Mouse (Mus musculus) testis, adult 2 months (tissue): Measurements from ENCODE around the gene Ciz1. TPM values are rescaled to one million over a fixed set of nuclear protein-coding genes. Genes with fewer than 3 reads are reported as not detected.

ENCODE experiments used
- H3K27ac ChIP-seq: fragments of 200-500 bp; 2 replicates; pipeline ENCODE4 v1.5.1; 2012; ENCODE audit warnings: low read depth, low read length; ENCODE audit not compliant: control insufficient read depth, insufficient read depth
- H3K27me3 ChIP-seq: fragments of 200-500 bp; 2 replicates; pipeline ENCODE4 v1.6.1; 2012; ENCODE audit warnings: mild to moderate bottlenecking, low read length, moderate library complexity; ENCODE audit not compliant: control insufficient read depth, insufficient read depth
- H3K36me3 ChIP-seq: fragments of 200-500 bp; 2 replicates; pipeline ENCODE4 v1.6.1; 2012; ENCODE audit warnings: mild to moderate bottlenecking, low read length; ENCODE audit not compliant: control insufficient read depth, insufficient read depth
- H3K4me1 ChIP-seq: fragments of 200-500 bp; 2 replicates; pipeline ENCODE4 v1.6.1; 2012; ENCODE audit warnings: low read length; ENCODE audit not compliant: control insufficient read depth, insufficient read depth
- H3K4me3 ChIP-seq: fragments of 200-500 bp; 2 replicates; pipeline ENCODE4 v1.5.1; 2012; ENCODE audit warnings: low read depth, mild to moderate bottlenecking, low read length, moderate library complexity, mixed read lengths; ENCODE audit not compliant: control insufficient read depth
- CTCF ChIP-seq: fragments of 200-500 bp; IDR thresholded peaks from 2 replicates; pipeline ENCODE4 v1.5.1; 2012; ENCODE audit warnings: low read depth, mild to moderate bottlenecking, inconsistent platforms, low read length, moderate library complexity; ENCODE audit not compliant: control insufficient read depth, insufficient read depth, insufficient replicate concordance
- POLR2A ChIP-seq: fragments of 200-500 bp; IDR thresholded peaks from 2 replicates; pipeline ENCODE4 v1.6.1; 2012; ENCODE audit warnings: low read depth, mild to moderate bottlenecking, inconsistent platforms, low read length, moderate library complexity; ENCODE audit not compliant: control insufficient read depth
- polyA plus RNA-seq: library from polyadenylated mRNA; depleted of rRNA; stranded (reverse); fragments of >200 nt; gene quantifications from 2 replicates; pipeline ENCODE4 v1.2.3, GENCODE M21; 2012

Gene Ciz1
- polyA plus RNA-seq, 1 experiment: 255 TPM

DNA sequence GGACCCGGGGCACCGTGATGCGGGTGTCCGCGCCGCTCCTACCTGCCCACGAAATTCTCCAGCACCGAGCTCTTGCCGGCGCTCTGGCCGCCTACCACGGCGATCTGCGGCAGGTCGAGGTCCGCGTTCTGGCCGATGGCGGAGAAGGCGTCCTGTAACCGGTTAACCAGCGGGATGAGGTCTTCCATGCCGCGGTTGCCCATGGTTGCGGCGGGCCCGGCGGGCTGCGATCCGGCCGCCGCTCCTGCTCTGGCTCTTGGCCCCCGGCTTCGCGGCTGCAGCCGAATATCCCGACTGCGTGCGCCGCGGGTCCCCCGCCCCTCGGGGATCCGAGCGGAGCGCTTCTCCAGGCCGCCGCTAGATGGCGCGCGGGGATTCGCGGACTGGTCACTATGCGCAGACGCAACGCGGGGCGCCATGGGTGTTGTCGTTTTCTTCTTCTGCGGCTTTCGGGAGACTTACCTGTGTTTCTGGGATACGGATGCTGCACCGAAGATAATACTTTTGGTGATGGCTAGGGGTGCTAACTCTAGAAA is 948 bp downstream of the Ciz1 start, which contains the start of gene Dnm1:
Gene Dnm1 (minus strand): TSS at position 332 of the 536 bp plus-strand sequence.
- Histone ChIP-seq H3K27me3 (no peaks in the 10 kb centered on the region), H3K4me3 (peak within 1 kb of the TSS; percentile 93), H3K4me1 (peaks cover 9% of the 10 kb centered on the region), H3K27ac (peak within 1 kb of the TSS; percentile 51), H3K36me3 (no peaks in the 10 kb centered on the region)
- TF ChIP-seq CTCF (peak; percentile 91), POLR2A (peak; percentile 63)

DNA sequence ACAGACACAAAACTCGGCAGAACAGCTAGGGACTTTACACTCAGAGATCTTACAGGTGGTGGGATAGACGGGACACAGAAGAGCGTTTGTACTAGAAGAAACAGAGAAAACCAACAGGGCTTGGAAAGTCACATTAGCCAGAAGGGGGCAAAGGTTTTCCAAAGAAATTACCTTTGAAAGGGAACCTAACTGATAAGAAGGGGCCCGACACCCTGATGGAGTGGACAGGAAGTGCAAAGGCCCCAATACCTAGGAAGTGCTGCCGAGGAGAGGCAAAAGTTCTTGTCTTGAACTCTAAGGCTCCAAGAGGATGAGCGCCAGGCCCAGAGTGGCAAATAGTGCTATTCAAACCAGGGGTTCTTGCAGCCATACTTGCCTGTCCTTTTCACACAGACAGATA is 1.7 kb downstream of the Ciz1 start:
- Histone ChIP-seq H3K4me1 (peaks cover 9% of the 10 kb centered on the region), H3K4me3 (peak overlapping the region; percentile 93; the same call in 1 of the 2 replicates), H3K27me3 (no peaks in the 10 kb centered on the region), H3K27ac (no peak overlapping the region), H3K36me3 (no peaks in the 10 kb centered on the region)
- TF ChIP-seq POLR2A (no peak), CTCF (no peak)

DNA sequence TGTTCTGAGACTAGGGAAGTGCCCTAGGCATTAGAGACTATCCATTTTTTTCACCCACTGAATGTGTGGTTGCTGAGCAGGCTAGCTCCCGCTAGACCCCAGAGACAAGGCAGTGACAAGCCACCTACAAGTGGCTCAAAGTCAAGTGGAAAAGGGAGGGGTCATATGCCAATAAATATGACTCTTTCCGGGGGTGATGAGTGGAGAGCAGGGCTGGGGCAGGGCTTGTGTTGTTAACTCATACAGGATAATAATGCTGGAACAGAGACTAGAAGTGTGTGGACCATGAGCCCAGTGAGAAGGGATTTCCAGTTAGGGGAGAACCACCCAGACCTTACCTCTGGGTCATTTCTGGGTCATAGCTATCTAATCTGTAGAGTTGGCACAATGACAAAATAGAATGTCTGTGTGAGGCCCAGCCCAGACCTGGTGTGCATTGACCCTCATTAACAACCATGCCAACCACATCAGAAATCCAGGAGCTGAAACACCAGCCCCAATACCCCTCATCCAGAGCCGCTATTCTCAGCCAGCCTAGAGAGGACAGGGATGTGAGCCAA is 2.3 kb downstream of the Ciz1 start:
- no peak overlapping the region for H3K27ac ChIP-seq
- H3K36me3 ChIP-seq: no peaks in the 10 kb centered on the region
- H3K4me1 ChIP-seq: peaks cover 9% of the 10 kb centered on the region
- TF ChIP-seq CTCF (no peak), POLR2A (no peak)
- no peaks in the 10 kb centered on the region for H3K27me3 ChIP-seq
- H3K4me3 ChIP-seq: no peak overlapping the region; the same call in 1 of the 2 replicates

DNA sequence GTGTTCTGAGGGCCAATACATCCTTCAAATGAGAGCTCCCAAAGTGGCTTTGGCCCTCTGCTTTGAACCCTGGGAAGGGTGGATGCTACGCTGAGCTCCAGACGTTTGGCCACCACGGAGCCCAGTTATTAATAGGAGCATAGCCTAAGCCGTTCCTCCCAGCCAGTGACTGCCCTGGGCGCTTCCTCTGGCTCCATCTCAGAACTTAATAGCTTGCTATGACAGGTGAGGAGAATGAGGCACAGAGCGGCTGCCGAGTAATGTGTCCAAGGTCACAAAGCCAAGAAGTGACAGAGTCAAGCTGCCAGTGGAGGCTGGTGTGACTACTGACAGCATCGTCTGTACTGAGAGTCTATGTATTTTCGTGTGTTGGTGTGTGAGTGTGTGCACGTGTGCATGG is 4.1 kb downstream of the Ciz1 start:
- Histone ChIP-seq H3K4me3 (no peak overlapping the region), H3K27ac (no peak overlapping the region), H3K4me1 (peaks cover 13% of the 10 kb centered on the region), H3K36me3 (no peaks in the 10 kb centered on the region), H3K27me3 (no peaks in the 10 kb centered on the region)
- TF ChIP-seq CTCF: no peak
- no peak for TF ChIP-seq POLR2A

DNA sequence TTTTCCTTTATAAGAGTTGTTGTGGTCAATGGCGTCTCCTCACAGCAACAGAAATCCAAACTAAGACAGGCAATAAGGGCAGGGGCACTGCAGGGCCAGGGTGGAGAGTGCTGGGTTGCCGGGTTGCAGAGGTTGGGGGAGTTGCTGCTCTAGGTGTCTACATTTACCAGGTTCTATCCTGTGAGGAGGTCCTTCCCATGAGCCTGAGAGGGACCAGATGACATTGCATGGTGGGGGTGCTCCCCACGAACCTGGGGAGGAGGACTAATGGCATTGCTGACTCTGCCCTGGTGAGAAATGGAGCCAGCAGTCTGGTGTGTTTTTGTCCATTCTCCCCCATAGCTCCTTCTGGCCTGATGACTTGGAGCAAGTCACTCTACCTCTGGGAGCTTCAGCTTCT is 5.6 kb downstream of the Ciz1 start:
- Histone ChIP-seq H3K36me3 (no peaks in the 10 kb centered on the region), H3K27ac (no peak overlapping the region), H3K27me3 (no peaks in the 10 kb centered on the region), H3K4me3 (no peak overlapping the region), H3K4me1 (peaks cover 15% of the 10 kb centered on the region)
- TF ChIP-seq CTCF: no peak
- no peak for TF ChIP-seq POLR2A

DNA sequence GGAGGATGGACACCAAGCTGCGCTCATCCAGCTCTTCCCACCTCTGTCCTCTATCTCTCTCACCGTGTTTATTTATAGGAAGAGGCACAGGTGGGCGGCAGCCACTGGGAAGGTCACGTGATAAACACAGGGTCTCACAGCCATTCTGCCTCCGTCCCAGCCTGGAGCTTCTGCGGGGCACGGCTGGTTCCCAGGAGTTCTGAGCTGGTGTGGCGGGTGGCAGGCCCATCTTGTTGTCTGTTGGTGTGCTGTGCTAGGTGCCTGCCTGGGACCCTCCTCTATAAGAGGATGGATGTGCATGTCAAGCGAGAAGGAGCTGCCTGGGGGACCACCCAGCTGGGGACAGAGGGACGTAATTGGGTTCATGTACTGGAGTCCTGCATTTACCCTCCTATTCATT is 6.3 kb downstream of the Ciz1 start:
- no peaks in the 10 kb centered on the region for H3K27me3 ChIP-seq

DNA sequence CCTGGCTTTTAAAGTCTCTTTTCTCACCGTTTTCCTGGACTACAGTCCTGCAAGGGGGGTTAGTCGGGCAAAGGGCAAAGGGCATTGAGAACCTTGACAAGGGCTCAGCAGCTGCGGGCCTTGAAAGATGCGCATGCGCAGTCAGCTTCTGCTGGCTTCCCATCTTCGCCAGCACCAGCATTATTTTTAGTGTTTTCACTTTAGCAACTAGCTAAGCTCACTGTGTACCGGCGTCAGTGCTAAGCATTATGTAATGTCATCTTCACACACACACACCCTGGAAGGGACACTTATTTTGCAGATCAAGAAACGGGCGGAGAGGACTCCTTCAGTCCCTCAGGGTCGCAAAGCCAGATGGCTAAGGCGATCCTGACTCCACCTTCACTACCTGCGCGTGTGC is 8.6 kb downstream of the Ciz1 start:
- Histone ChIP-seq H3K4me1 (peaks cover 22% of the 10 kb centered on the region), H3K36me3 (no peaks in the 10 kb centered on the region), H3K27ac (no peak overlapping the region), H3K4me3 (peak overlapping the region; percentile 20; the same call in 1 of the 2 replicates), H3K27me3 (no peaks in the 10 kb centered on the region)
- TF ChIP-seq CTCF (no peak), POLR2A (no peak)

More for the DNA sequence above, 6.3 kb downstream of the Ciz1 start:
- Histone ChIP-seq H3K4me1 (peaks cover 14% of the 10 kb centered on the region), H3K36me3 (no peaks in the 10 kb centered on the region), H3K4me3 (no peak overlapping the region), H3K27ac (no peak overlapping the region)
- no peak for TF ChIP-seq CTCF
- TF ChIP-seq POLR2A: no peak
